8 mouse cellular contexts compared by ENCODE assay signal in genomic region chr4:56643999-56644962, GRCm38 (mm10).
DNase-seq lines count a peak whose midpoint lies in the region; ATAC-seq and TF ChIP-seq lines count a peak whose summit lies in the region.

No protein-coding gene starts in this region.

- peak overlapping the region; percentile 33; the same call in 1 of the 2 replicates for H3K9ac ChIP-seq in forebrain, embryonic 14.5 days (ENCODE audit: low read length)
- H3K9ac ChIP-seq in hindbrain, embryonic 11.5 days (ENCODE audit: low read depth, low read length), result no peak overlapping the region
- H3K9ac ChIP-seq in liver, postnatal 0 days (replicated peaks), result no peak overlapping the region

- no peaks in the 10 kb centered on the region for H3K27me3 ChIP-seq in forebrain, embryonic 14.5 days (replicated peaks; ENCODE audit: control insufficient read depth, insufficient read depth, low read length)
- no peaks in the 10 kb centered on the region for H3K27me3 ChIP-seq in hindbrain, embryonic 11.5 days (ENCODE audit: control insufficient read depth, insufficient read depth, low read length)
- no peaks in the 10 kb centered on the region for H3K27me3 ChIP-seq in liver, postnatal 0 days (ENCODE audit: insufficient read depth, low read length)

- TF ChIP-seq CTCF in liver, postnatal 0 days (IDR thresholded peaks at IDR 0.05; ENCODE audit: low read depth), result no peak

- H3K9me3 ChIP-seq in forebrain, embryonic 14.5 days (replicated peaks; ENCODE audit: control insufficient read depth, low read length), result no peaks in the 10 kb centered on the region
- no peaks in the 10 kb centered on the region for H3K9me3 ChIP-seq in hindbrain, embryonic 11.5 days (ENCODE audit: control insufficient read depth, low read length)
- no peaks in the 10 kb centered on the region for H3K9me3 ChIP-seq in liver, postnatal 0 days (ENCODE audit: low read length)

- 13% methylated on average over 20 of the region's 20 CpGs for WGBS in forebrain, embryonic 14.5 days
- 41% methylated on average over 20 of the region's 20 CpGs for WGBS in hindbrain, embryonic 11.5 days
- 51% methylated on average over 20 of the region's 20 CpGs for WGBS in liver, postnatal 0 days (ENCODE audit: insufficient replicate concordance)

- H3K4me1 ChIP-seq in forebrain, embryonic 14.5 days (ENCODE audit: control insufficient read depth, insufficient read depth, low read length), result peaks cover 13% of the 10 kb centered on the region
- peaks cover 7% of the 10 kb centered on the region for H3K4me1 ChIP-seq in hindbrain, embryonic 11.5 days (replicated peaks; ENCODE audit: control insufficient read depth, insufficient read depth, low read length)
- H3K4me1 ChIP-seq in liver, postnatal 0 days (ENCODE audit: insufficient read depth), result no peaks in the 10 kb centered on the region; the same call in 1 of the 2 replicates

- H3K36me3 ChIP-seq in forebrain, embryonic 14.5 days (ENCODE audit: control insufficient read depth, insufficient read depth, low read length), result no peaks in the 10 kb centered on the region
- no peaks in the 10 kb centered on the region for H3K36me3 ChIP-seq in hindbrain, embryonic 11.5 days (ENCODE audit: control insufficient read depth, insufficient read depth, low read length)
- no peaks in the 10 kb centered on the region for H3K36me3 ChIP-seq in liver, postnatal 0 days (replicated peaks; ENCODE audit: insufficient read depth, low read length)

- intact Hi-C loops in left cerebral cortex, postnatal 25 days (cut with DNase I), result no loop called here

- peak; percentile 13 for DNase-seq in kidney, adult 9 months
- DNase-seq in kidney, adult 11 months, result no peak
- DNase-seq in forebrain, embryonic 14.5 days (ENCODE audit: low spot score), result peak; percentile 82
- DNase-seq in hindbrain, embryonic 11.5 days (ENCODE audit: low spot score), result peak; percentile 64
- DNase-seq in left cerebral cortex, postnatal 25 days (ENCODE audit: low spot score in 2 of 2), result peak; percentile 40 to 48
- peak; percentile 49 for DNase-seq in neural tube, embryonic 10.5 days (ENCODE audit: extremely low spot score, low spot score)
- DNase-seq in liver, postnatal 0 days, result no peak
- no peak for DNase-seq in cerebellum, adult 11 months

- H3K27ac ChIP-seq in forebrain, embryonic 14.5 days (ENCODE audit: low read depth, low read length), result no peak overlapping the region
- no peak overlapping the region for H3K27ac ChIP-seq in hindbrain, embryonic 11.5 days (ENCODE audit: low read depth, low read length)
- H3K27ac ChIP-seq in liver, postnatal 0 days (ENCODE audit: low read depth), result no peak overlapping the region

- peak overlapping the region; percentile 44 for H3K4me2 ChIP-seq in forebrain, embryonic 14.5 days (ENCODE audit: low read length)
- no peak overlapping the region for H3K4me2 ChIP-seq in hindbrain, embryonic 11.5 days (replicated peaks; ENCODE audit: low read depth, low read length)
- no peak overlapping the region for H3K4me2 ChIP-seq in liver, postnatal 0 days (ENCODE audit: low read depth, low read length)

- peak; percentile 84 for ATAC-seq in forebrain, embryonic 14.5 days
- ATAC-seq in hindbrain, embryonic 11.5 days (ENCODE audit: low FRiP score), result peak; percentile 61; the same call in 1 of the 2 replicates
- ATAC-seq in liver, postnatal 0 days, result no peak

- no peak for TF ChIP-seq EP300 in liver, postnatal 0 days (IDR thresholded peaks at IDR 0.05; ENCODE audit: low read depth)

- H3K4me3 ChIP-seq in forebrain, embryonic 14.5 days (ENCODE audit: low read depth, low read length), result no peak overlapping the region
- H3K4me3 ChIP-seq in hindbrain, embryonic 11.5 days (ENCODE audit: low read depth, low read length), result no peak overlapping the region
- no peak overlapping the region for H3K4me3 ChIP-seq in liver, postnatal 0 days (ENCODE audit: low read depth, low read length)

Comparison
In these comparisons a context has a peak if more than half of its experiments do, and no peak if none do; other contexts are left out.
1. DNase-seq: peak in kidney, adult 9 months (single experiment), forebrain, embryonic 14.5 days (single experiment), hindbrain, embryonic 11.5 days (single experiment), left cerebral cortex, postnatal 25 days (2 of 2) and neural tube, embryonic 10.5 days (single experiment); none in kidney, adult 11 months (single experiment), liver, postnatal 0 days (single experiment) and cerebellum, adult 11 months (single experiment).